Mouse (Mus musculus) lung, embryonic 15.5 days (tissue): ENCODE measurements around the gene Mpz. TPM values are rescaled to one million over a fixed set of nuclear protein-coding genes. Genes with fewer than 3 reads are reported as not detected.

Experiments used
- ATAC-seq: fragments of 200-750 bp; cut with Nextera tagmentation; 2 replicates; pipeline ENCODE4 v1.8.0; 2017; ENCODE audit warnings: moderate number of reproducible peaks, borderline replicate concordance; ENCODE audit not compliant: low FRiP score, low TSS enrichment; ENCODE audit errors: extremely low read depth
- H3K27ac ChIP-seq: fragments of 300-500 bp; sonication (generic); 2 replicates; pipeline ENCODE4 v1.5.1; 2015; ENCODE audit warnings: moderate library complexity, mild to moderate bottlenecking, inconsistent platforms
- H3K27me3 ChIP-seq: fragments of 300-500 bp; sonication (generic); 2 replicates; pipeline ENCODE4 v1.6.1; 2015; ENCODE audit warnings: inconsistent platforms
- H3K36me3 ChIP-seq: fragments of 300-500 bp; sonication (generic); 2 replicates; pipeline ENCODE4 v1.6.1; 2015; ENCODE audit warnings: inconsistent platforms
- H3K4me1 ChIP-seq: fragments of 300-500 bp; sonication (generic); 2 replicates; pipeline ENCODE4 v1.6.1; 2015; ENCODE audit warnings: inconsistent platforms
- H3K4me2 ChIP-seq: fragments of 300-500 bp; sonication (generic); 2 replicates; pipeline ENCODE4 v1.6.1; 2015; ENCODE audit warnings: inconsistent platforms, mild to moderate bottlenecking, moderate library complexity
- H3K4me3 ChIP-seq: fragments of 300-500 bp; sonication (generic); 2 replicates; pipeline ENCODE4 v1.5.1; 2015; ENCODE audit warnings: mild to moderate bottlenecking, inconsistent platforms
- H3K9ac ChIP-seq: fragments of 300-500 bp; sonication (generic); 2 replicates; pipeline ENCODE4 v1.6.1; 2015; ENCODE audit warnings: inconsistent platforms
- H3K9me3 ChIP-seq: fragments of 300-500 bp; sonication (generic); 2 replicates; pipeline ENCODE4 v1.6.1; 2016; ENCODE audit warnings: inconsistent platforms
- WGBS: fragments of 180-500 bp; shearing (Covaris S2); methylation state at CpG from one replicate; pipeline ENCODE4 v1.1.7; 2015; 5-methylcytosine and 5-hydroxymethylcytosine counted together
- polyA plus RNA-seq: library from polyadenylated mRNA; unstranded; fragments of >200 nt; fragmentation: Nextera tagmentation; extraction: Ambion mirVana; gene quantifications from 2 replicates; pipeline ENCODE4 v1.2.1, GENCODE M21; 2015

The Mpz gene
- polyA plus RNA-seq, 1 experiment from 2014 or later = 1.0 TPM

GRCm38 (mm10) chr1:171112986-171113385 is 37.5 kb upstream of the Mpz start:
- Histone ChIP-seq H3K4me3 (no peak overlapping the region), H3K9ac (no peak overlapping the region), H3K27ac (no peak overlapping the region), H3K4me2 (peak overlapping the region; percentile 69; the same call in 1 of the 2 replicates), H3K4me1 (peaks cover 12% of the 10 kb centered on the region), H3K27me3 (no peaks in the 10 kb centered on the region), H3K36me3 (no peaks in the 10 kb centered on the region), H3K9me3 (no peaks in the 10 kb centered on the region)
- ATAC-seq = no peak; the same call in 1 of the 2 replicates
- WGBS = 67% methylated on average over 4 of the region's 4 CpGs

DNA sequence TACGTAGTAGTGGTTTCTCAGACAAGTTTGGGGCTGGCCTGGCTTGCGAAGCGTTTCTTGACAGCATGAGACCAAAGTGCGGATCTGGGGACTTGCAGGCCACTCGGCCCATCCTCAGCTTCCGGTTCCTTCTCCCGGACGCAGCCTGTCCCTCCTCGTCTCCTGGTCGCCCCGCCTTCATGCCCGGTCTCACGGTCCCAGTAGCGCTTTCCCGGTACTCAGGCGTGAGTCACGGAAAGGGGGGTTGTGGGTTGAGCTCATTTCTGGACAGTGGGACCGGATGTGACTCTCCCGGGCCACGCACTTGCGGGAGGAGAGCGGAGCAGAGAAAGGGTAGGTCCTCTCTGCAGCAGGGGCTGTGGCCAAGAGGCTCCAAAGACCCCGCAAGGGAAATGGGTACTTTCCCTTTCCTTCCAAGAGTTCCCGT is 36.6 kb upstream of the Mpz start, which contains the start of gene Cfap126:
Cfap126 (plus strand) TSS at position 46 of the 427 bp plus-strand sequence.
- H3K36me3 ChIP-seq = no peaks in the 10 kb centered on the region
- ATAC-seq = peak; percentile 52; the same call in 1 of the 2 replicates

DNA sequence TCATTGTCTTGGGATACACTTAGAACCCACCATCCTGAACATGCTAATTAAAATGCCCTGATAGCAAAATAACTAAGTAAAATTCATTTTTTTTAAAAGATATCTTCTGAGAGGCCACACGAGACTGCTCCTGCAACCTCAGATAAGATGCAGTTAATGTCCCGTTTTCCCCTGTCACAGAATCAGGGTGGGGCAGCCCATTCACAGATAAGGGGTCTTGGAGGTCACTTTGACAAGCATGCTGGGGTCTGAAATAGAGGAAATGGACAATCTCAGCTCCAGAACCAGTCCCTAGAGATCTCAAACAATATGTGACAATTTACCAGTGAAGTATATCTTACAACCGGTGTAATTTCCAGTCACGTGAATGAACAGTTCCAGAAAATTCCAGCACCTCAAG is 34.2 kb upstream of the Mpz start:
- Histone ChIP-seq H3K4me2 (no peak overlapping the region), H3K27me3 (no peaks in the 10 kb centered on the region), H3K9me3 (no peaks in the 10 kb centered on the region), H3K4me3 (no peak overlapping the region), H3K36me3 (no peaks in the 10 kb centered on the region), H3K4me1 (peaks cover 6% of the 10 kb centered on the region; the same call in 1 of the 2 replicates), H3K9ac (no peak overlapping the region), H3K27ac (no peak overlapping the region)
- ATAC-seq = no peak
- WGBS = 43% methylated on average over 4 of the region's 4 CpGs

More for the DNA sequence above, 36.6 kb upstream of the Mpz start, which contains the start of gene Cfap126:
- peaks cover 12% of the 10 kb centered on the region for H3K4me1 ChIP-seq
- H3K4me2 ChIP-seq = peak within 1 kb of the TSS; percentile 69
- H3K9ac ChIP-seq = peak within 1 kb of the TSS; percentile 54
- H3K9me3 ChIP-seq = no peaks in the 10 kb centered on the region
- under 1% methylated on average over 24 of the region's 24 CpGs for WGBS
- no peaks in the 10 kb centered on the region for H3K27me3 ChIP-seq
- peak within 1 kb of the TSS; percentile 48 for H3K4me3 ChIP-seq
- H3K27ac ChIP-seq = peak within 1 kb of the TSS; percentile 84

GRCm38 (mm10) chr1:171118269-171118684 is 32.2 kb upstream of the Mpz start:
- Histone ChIP-seq H3K4me1 (peaks cover 5% of the 10 kb centered on the region), H3K4me3 (no peak overlapping the region), H3K36me3 (no peaks in the 10 kb centered on the region), H3K27ac (no peak overlapping the region), H3K4me2 (no peak overlapping the region), H3K27me3 (no peaks in the 10 kb centered on the region), H3K9me3 (no peaks in the 10 kb centered on the region), H3K9ac (no peak overlapping the region)
- ATAC-seq = no peak
- whole genome bisulfite sequencing = 4% methylated on average over 4 of the region's 4 CpGs

- WGBS = 82% methylated on average over 5 of the region's 5 CpGs
- Histone ChIP-seq H3K4me3 (no peak overlapping the region), H3K4me1 (peaks cover 5% of the 10 kb centered on the region), H3K36me3 (no peaks in the 10 kb centered on the region), H3K9me3 (no peaks in the 10 kb centered on the region), H3K9ac (no peak overlapping the region), H3K27ac (no peak overlapping the region), H3K4me2 (no peak overlapping the region), H3K27me3 (no peaks in the 10 kb centered on the region)
- no peak for ATAC-seq
These were observed 31.5 kb upstream of the Mpz start for GRCm38 (mm10) chr1:171118996-171119395.

- ATAC-seq = no peak
- no peak overlapping the region for H3K4me2 ChIP-seq
- H3K27me3 ChIP-seq = no peaks in the 10 kb centered on the region
- H3K9me3 ChIP-seq = no peaks in the 10 kb centered on the region
- H3K4me1 ChIP-seq = peaks cover 5% of the 10 kb centered on the region; the same call in 1 of the 2 replicates
- WGBS = 80% methylated on average over 14 of the region's 14 CpGs
- H3K36me3 ChIP-seq = no peaks in the 10 kb centered on the region
- no peak overlapping the region for H3K27ac ChIP-seq
- H3K9ac ChIP-seq = no peak overlapping the region
- H3K4me3 ChIP-seq = no peak overlapping the region
These were observed 31.1 kb upstream of the Mpz start for GRCm38 (mm10) chr1:171119405-171119804.

DNA sequence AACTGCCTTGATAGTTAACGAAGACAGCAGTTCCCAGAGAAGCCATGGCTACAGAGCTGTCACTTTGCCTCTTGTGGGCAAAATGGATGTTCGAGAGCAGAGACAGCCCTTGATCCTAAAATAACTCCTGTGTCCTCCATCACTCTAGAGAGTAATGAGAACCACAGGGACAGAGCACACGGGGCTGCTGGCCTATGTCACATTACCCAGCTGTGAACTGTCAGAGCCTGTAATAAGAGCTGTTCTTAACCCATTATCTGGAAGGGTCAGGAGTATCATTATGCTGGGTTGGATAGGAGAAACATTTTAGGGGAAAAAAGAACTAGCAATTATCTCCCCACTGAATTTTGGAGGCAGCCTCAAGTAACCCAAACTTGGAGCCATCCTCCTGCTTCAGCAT is 29.6 kb upstream of the Mpz start:
- Histone ChIP-seq H3K36me3 (no peaks in the 10 kb centered on the region), H3K4me2 (no peak overlapping the region), H3K9ac (no peak overlapping the region), H3K9me3 (no peaks in the 10 kb centered on the region), H3K27ac (no peak overlapping the region), H3K27me3 (no peaks in the 10 kb centered on the region), H3K4me1 (peaks cover 5% of the 10 kb centered on the region; the same call in 1 of the 2 replicates), H3K4me3 (no peak overlapping the region)
- no peak for ATAC-seq
- 25% methylated on average over 3 of the region's 3 CpGs for WGBS

- H3K27ac ChIP-seq = no peak overlapping the region
- no peak for ATAC-seq
- H3K9ac ChIP-seq = no peak overlapping the region
- H3K36me3 ChIP-seq = no peaks in the 10 kb centered on the region
- H3K9me3 ChIP-seq = no peaks in the 10 kb centered on the region
- no peak overlapping the region for H3K4me3 ChIP-seq
- 53% methylated on average over 5 of the region's 5 CpGs for WGBS
- no peak overlapping the region for H3K4me2 ChIP-seq
- no peaks in the 10 kb centered on the region for H3K27me3 ChIP-seq
- H3K4me1 ChIP-seq = peaks cover 5% of the 10 kb centered on the region; the same call in 1 of the 2 replicates
These were observed 28.7 kb upstream of the Mpz start for GRCm38 (mm10) chr1:171121839-171122238.

GRCm38 (mm10) chr1:171122932-171123331 is 27.6 kb upstream of the Mpz start:
- H3K9me3 ChIP-seq = no peaks in the 10 kb centered on the region
- H3K4me3 ChIP-seq = no peak overlapping the region
- H3K27ac ChIP-seq = no peak overlapping the region
- H3K27me3 ChIP-seq = no peaks in the 10 kb centered on the region
- ATAC-seq = no peak
- peaks cover 3% of the 10 kb centered on the region; the same call in 1 of the 2 replicates for H3K36me3 ChIP-seq
- H3K4me1 ChIP-seq = peaks cover 5% of the 10 kb centered on the region; the same call in 1 of the 2 replicates
- 26% methylated on average over 7 of the region's 7 CpGs for WGBS
- no peak overlapping the region for H3K9ac ChIP-seq
- peak overlapping the region; percentile 14; the same call in 1 of the 2 replicates for H3K4me2 ChIP-seq

DNA sequence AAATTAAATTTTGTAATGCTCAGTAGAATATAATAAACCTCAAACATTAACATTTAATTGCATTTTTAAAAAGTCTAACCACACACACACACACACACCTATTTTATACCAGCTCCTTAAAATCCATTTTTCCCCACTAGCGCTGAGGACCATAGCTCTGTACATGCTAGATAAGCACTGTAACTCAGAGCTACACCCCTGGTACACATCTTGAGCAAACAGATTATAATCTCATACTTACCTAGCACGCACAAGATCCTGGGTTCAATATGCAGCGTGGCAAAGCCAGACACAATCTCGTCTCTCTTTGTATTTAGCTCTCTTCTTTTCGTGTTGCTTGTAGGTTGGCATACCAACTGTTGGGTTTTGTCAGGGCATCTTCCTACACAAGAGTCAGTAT is 26.1 kb upstream of the Mpz start:
- no peak overlapping the region for H3K9ac ChIP-seq
- no peaks in the 10 kb centered on the region for H3K27me3 ChIP-seq
- WGBS = 71% methylated on average over 5 of the region's 5 CpGs
- no peak overlapping the region for H3K4me3 ChIP-seq
- H3K4me1 ChIP-seq = peaks cover 5% of the 10 kb centered on the region; the same call in 1 of the 2 replicates
- H3K36me3 ChIP-seq = peaks cover 16% of the 10 kb centered on the region
- H3K4me2 ChIP-seq = no peak overlapping the region
- ATAC-seq = no peak
- H3K27ac ChIP-seq = no peak overlapping the region
- H3K9me3 ChIP-seq = no peaks in the 10 kb centered on the region

DNA sequence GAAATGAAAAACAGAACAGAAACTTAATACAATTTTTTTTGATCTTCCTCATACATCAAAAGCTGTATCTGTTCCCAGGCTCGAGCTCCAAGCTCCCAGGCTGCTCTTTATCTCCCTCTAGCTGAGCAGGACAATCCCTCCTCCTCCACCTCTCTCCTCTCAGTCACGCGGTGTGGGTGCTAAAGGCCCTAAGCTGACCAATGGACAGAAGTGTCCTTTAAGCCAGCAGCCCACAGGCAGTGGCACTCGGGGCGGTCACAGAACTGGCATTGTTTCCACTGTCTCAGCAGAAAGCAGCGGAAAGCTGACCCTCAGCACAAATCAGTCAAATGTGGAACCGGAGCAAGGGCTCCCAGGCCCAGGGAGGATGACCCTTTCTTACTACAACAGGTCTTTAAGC is 21.3 kb upstream of the Mpz start:
- Histone ChIP-seq H3K4me3 (no peak overlapping the region), H3K36me3 (peaks cover 53% of the 10 kb centered on the region), H3K27ac (no peak overlapping the region), H3K9ac (no peak overlapping the region), H3K9me3 (no peaks in the 10 kb centered on the region), H3K27me3 (no peaks in the 10 kb centered on the region), H3K4me2 (no peak overlapping the region), H3K4me1 (no peaks in the 10 kb centered on the region)
- WGBS = 69% methylated on average over 7 of the region's 7 CpGs
- no peak for ATAC-seq

GRCm38 (mm10) chr1:171130971-171131370 is 19.5 kb upstream of the Mpz start:
- no peak overlapping the region for H3K9ac ChIP-seq
- peaks cover 70% of the 10 kb centered on the region for H3K36me3 ChIP-seq
- 78% methylated on average over 1 of the region's 1 CpGs for WGBS
- no peaks in the 10 kb centered on the region for H3K4me1 ChIP-seq
- H3K27me3 ChIP-seq = no peaks in the 10 kb centered on the region
- no peak overlapping the region for H3K4me3 ChIP-seq
- H3K4me2 ChIP-seq = no peak overlapping the region
- H3K27ac ChIP-seq = no peak overlapping the region
- no peaks in the 10 kb centered on the region for H3K9me3 ChIP-seq
- no peak for ATAC-seq

DNA sequence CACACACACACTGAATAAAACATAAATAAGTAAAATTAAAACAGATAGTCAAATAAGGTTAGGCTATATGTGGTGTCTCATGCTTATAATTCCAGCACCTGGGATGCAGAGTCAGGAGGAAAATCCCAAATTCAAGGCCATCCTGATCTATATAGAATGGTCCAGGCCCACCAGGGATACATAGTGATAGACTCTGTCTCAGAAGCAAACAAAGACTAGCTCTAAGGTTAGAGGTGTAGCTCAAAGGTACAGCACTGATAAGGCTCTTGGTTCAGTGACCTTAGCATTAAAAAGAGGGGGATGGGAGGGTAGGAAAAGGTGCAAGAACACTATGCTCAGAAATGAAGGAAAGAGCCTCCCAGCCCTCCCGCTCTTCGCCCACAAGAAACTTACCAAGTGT is 14.9 kb upstream of the Mpz start:
- H3K9me3 ChIP-seq = no peaks in the 10 kb centered on the region
- H3K36me3 ChIP-seq = peaks cover 75% of the 10 kb centered on the region
- ATAC-seq = no peak
- 97% methylated on average over 2 of the region's 2 CpGs for WGBS
- H3K4me1 ChIP-seq = no peaks in the 10 kb centered on the region
- H3K27ac ChIP-seq = no peak overlapping the region
- H3K4me2 ChIP-seq = no peak overlapping the region
- no peak overlapping the region for H3K4me3 ChIP-seq
- no peaks in the 10 kb centered on the region for H3K27me3 ChIP-seq
- H3K9ac ChIP-seq = no peak overlapping the region
